Mouse (Mus musculus) central nervous system, embryonic 18 days (tissue): ENCODE measurements around the gene Igfl3. TPM values are rescaled to one million over a fixed set of nuclear protein-coding genes. Genes with fewer than 3 reads are reported as not detected.

Source experiments
- polyA plus RNA-seq: library from polyadenylated mRNA; depleted of rRNA; stranded (reverse); fragments of >200 nt; gene quantifications from 2 replicates; pipeline ENCODE4 v1.2.3, GENCODE M21; 2012; rRNA removed

Igfl3 gene
- not detected in 2 replicates for polyA plus RNA-seq

DNA sequence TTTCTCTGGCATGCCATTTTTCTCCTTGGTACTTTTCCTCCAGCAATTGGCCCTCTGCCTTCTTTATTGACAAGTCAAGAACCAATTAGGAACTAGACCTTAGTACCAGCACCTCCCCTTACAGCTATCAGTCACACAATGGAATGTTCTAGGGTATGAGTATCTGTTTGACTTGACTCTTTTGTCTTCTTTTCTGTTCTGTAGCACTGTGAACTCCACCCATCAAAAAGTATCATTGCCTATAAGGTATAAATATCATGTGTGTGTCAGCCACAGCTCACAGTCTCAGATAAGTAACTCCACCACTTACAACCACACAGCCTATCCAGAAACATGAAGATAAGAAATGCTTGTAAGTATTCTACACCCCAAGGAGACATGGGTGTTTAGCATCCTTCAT is at the start of gene Igfl3:
Gene Igfl3, plus strand, starts transcription at position 301 of the 400 bp plus-strand sequence.

Other genes starting within 250 kb of the Igfl3 start
- gene Ceacam11, start 204.4 kb upstream of the Igfl3 start, polyA plus RNA-seq, result not detected in 2 replicates
- gene Ceacam13, start 166.6 kb upstream of the Igfl3 start, polyA plus RNA-seq, result not detected in 2 replicates
- not detected in 2 replicates for gene Ceacam12, start 110.6 kb upstream of the Igfl3 start, polyA plus RNA-seq
- not detected in 2 replicates for gene Mill1, start 68.9 kb downstream of the Igfl3 start, polyA plus RNA-seq
- not detected in 2 replicates for gene Psg18, start 178.5 kb downstream of the Igfl3 start, polyA plus RNA-seq